Mouse (Mus musculus) gastrocnemius, postnatal 14 days (tissue): ENCODE data around the gene Kctd15. TPM values are rescaled to one million over a fixed set of nuclear protein-coding genes. Genes with fewer than 3 reads are reported as not detected.

Experiments
- DNase-seq: peaks from one replicate; pipeline ENCODE4 v3.0.0; 2021; ENCODE audit warnings: mixed read lengths
- intact Hi-C: fragments of 180-260 bp; cut with DNase I; formaldehyde crosslinking; loops from one replicate; pipeline ENCODE4 v1.15.1; 2025; ENCODE audit warnings: low total_unique reads
- long read RNA-seq, 2 experiments: library from polyadenylated mRNA; stranded (forward); transcript quantifications; one replicate each; pipeline ENCODE4 v2.0.0; 2021
- total RNA-seq, 2 experiments: library from RNA; stranded (reverse); gene quantifications; 2 replicates each; pipeline ENCODE4 v1.2.3; 2021

Kctd15 gene
- 10 to 100 TPM; 22.2 to 32.6 TPM for total RNA-seq
- long read RNA-seq, experiment 1, partial matches to known transcripts = 0 of 14 reads
- long read RNA-seq, experiment 1, other reads (novel, unspliced or antisense) = 11 of 14 reads
- long read RNA-seq, experiment 2, partial matches to known transcripts = 5 of 22 reads
- long read RNA-seq, experiment 2, other reads (novel, unspliced or antisense) = 13 of 22 reads

GRCm38 (mm10) chr7:34656632-34657031 is at the start of gene Kctd15:
Kctd15 (minus strand) TSS chr7:34656732.
- no peak for DNase-seq
- intact Hi-C loops = no loop called here

DNA sequence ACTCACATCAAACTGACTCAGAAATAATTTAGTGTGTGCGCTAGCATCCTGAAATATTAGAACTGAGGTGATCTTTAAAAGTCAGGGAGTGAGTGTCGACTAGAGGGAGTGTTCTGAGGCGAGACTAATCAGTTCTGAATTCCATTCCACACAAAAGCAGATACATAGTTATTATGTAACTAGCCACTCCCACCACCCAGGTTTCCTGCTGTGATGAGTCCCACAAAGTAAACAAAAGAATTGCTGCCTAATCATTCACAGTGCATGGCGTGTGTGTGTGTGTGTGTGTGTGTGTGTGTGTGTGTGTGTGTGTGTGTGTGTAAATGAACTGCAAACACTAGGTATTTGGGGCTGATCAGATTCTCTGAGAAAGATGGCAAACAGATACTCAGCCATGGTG is 47.9 kb upstream of the Kctd15 start:
- intact Hi-C loops = no loop called here
- DNase-seq = no peak

- no peak for DNase-seq
- intact Hi-C loops = no loop called here
Observed at GRCm38 (mm10) chr7:34703437-34703836, 46.9 kb upstream of the Kctd15 start.

GRCm38 (mm10) chr7:34702718-34703351 is 46.3 kb upstream of the Kctd15 start:
- intact Hi-C loops = no loop called here
- peak; percentile 31 for DNase-seq

GRCm38 (mm10) chr7:34699888-34700287 is 43.4 kb upstream of the Kctd15 start:
- DNase-seq = no peak
- intact Hi-C loops = no loop called here

DNA sequence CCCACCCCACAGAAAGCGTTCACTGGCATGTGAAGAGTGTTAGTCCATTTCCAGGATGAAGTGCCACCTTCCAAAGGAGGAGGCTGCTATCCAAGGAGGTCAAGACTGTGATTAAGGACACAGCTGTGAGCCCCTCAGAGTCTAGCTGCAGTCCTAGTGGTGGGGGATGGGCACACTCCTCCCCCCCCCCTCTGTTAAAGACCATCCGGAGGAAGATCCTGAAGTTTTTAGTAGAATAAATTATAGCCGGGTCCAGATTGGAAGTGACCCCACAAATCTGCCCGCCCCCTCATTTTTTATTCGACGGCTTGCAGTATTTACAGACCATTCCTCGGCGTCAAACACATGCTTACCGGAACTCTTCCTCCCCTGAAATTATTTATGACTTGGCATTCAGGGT is 41.7 kb upstream of the Kctd15 start:
- no peak for DNase-seq
- intact Hi-C loops = no loop called here

DNA sequence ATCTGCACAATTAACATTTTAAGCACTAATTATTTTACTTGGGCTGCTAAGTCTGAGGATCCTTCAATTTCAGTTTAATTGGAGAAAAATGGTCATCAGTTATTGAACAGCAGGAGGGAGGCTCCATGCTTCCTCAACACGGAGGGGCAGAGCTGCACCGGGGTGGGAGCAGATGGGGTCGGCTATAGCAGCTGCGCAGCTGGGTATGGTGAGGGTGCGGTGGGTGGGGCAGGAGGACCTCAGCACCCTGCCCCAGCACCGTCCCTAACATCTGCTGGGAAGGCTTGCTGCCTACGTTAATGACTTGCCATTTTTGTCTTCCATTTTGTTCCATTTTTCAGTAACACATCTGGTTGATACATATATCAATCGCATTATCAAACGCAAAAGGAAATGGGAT is 39.6 kb upstream of the Kctd15 start:
- no peak for DNase-seq
- intact Hi-C loops = no loop called here

- intact Hi-C loops = no loop called here
Observed at GRCm38 (mm10) chr7:34694898-34695297, 38.4 kb upstream of the Kctd15 start.

DNA sequence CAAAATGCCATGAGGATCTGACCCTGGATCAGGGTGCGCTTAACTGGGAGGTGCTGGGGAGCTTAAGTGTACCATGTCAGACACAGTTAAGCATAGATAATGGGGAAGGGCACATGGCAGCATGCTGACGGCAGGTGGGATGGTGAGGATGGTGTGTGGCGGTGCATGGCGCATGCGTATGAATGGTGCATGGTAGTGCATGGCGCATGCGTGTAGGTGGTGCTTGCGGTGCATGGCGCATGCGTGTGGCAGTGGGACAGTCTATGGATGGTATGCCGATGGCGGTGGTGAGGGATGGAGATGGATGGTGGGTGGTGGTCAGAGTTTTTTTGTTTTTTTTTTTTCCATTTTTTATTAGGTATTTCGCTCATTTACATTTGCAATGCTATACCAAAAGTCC is 37.4 kb upstream of the Kctd15 start:
- intact Hi-C loops = no loop called here
- no peak for DNase-seq

More at GRCm38 (mm10) chr7:34694898-34695297, 38.4 kb upstream of the Kctd15 start:
- DNase-seq = no peak

DNA sequence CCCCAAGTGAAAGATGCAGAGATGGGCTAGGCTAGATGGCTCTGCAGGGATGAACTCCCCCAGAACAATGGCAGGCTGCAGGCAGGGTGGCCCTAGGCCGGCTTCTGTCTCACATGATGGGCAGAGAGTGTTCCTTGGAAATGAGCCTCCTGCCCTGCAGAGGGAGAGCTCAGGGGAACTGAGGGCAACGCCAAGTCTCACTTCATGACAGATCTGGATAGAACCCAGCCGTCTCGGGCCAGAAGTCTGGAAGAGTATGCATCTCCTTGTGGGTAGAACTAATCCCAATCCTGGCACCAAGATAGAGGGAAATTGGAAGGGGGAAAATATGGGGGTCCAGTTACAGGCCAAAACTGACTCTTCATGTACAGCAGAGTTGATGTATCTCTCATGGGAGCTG is 36.5 kb upstream of the Kctd15 start:
- DNase-seq = no peak
- intact Hi-C loops = no loop called here

GRCm38 (mm10) chr7:34690111-34690510 is 33.6 kb upstream of the Kctd15 start:
- intact Hi-C loops = no loop called here
- DNase-seq = no peak

GRCm38 (mm10) chr7:34689028-34689427 is 32.5 kb upstream of the Kctd15 start:
- intact Hi-C loops = no loop called here
- no peak for DNase-seq

- intact Hi-C loops = no loop called here
Observed at GRCm38 (mm10) chr7:34685801-34686200, 29.3 kb upstream of the Kctd15 start.

DNA sequence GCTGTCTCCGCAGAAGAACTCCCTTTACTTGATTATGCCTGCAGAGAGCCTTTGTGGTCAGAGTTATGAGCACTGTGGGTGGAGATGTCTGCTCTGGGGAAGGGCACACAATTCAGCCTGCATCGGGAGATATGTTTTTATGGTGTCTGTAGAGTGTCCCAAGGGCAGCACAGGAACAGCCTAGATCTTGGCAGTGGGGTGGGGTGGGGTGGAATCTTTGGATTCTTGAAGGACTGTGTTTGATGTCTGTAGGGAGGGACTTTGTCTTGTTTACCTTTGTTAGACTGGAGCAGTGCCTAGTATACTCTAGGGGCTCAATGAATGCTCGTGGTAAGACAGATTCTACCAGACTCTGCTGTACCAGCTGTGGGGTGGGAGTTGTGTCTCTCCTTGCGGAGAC is 28.6 kb upstream of the Kctd15 start:
- intact Hi-C loops = no loop called here
- no peak for DNase-seq

More at GRCm38 (mm10) chr7:34685801-34686200, 29.3 kb upstream of the Kctd15 start:
- DNase-seq = no peak

DNA sequence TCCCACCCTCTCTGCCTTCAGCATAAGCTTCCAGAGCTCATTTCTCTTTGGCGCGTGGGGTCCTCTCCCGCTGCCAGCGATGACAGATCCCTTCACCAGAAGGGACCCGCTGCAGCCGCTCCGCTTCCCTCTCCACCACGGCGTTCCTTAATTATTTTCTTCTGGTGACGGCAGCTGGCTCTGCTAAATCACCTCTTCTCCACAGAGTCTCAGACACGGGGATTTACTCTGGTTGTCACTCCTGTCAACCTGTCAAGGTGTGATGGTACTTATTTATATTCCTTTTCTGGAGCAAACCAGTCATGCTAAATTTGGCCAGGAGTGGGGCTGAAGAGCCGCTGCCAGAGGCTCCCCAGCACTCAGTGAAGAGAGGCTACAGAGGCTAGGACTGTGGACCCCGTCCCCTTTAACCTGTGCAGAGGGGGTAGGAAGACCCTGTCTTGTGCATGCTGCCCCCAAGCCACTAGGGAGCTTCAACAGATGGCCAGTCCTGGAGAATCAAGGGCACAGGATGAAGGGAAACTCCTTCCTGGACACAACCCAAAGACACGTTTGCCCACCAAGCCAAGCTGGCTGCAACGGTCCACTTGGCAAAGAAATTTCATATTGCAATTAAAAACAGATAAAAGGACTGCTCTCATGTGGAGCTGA is 24.4 kb upstream of the Kctd15 start:
- no peak for DNase-seq
- intact Hi-C loops = no loop called here

GRCm38 (mm10) chr7:34679886-34680285 is 23.4 kb upstream of the Kctd15 start:
- DNase-seq = no peak
- intact Hi-C loops = loop anchor here (5.0 to 10.0 kb wide), 2 partner anchors 345 to 492 kb away; no protein-coding TSS in a partner anchor

DNA sequence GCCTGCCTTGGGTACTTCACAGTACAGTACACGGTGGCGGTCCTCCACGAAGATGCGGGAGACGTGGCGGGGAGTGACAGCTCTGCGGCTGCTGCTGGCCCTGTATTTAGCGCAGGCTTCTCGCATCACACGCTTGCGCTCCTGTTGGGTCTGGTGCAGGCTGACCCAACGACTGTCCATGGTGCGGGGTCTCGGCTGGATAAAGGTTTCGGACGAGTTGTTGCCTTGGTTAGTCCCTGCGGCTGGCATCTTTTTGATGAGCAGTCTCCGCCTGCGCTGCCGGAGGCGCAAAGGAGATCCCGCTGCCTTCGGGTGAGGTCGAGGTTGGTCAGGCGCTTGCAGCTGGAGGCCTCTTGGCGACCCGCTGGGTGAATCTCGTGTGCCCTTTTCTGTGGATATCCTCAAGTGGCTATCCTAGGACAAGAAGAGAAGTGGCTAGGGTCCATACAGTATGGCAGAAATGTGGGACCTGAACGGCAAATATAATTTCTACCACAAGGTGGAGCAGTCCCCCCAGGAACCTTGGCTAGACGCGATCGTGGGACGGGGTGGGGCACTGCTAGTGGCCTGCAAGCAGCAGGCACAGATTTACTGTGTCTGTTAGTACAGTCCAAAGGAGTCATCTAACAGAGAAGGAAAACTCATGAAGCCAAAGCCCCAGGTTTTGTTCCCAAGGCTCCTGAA is 19.4 kb upstream of the Kctd15 start:
- intact Hi-C loops = loop anchor here (2.0 to 10.0 kb wide), 3 partner anchors 43 to 496 kb away; no protein-coding TSS in a partner anchor
- peak; percentile 79 for DNase-seq

- DNase-seq = no peak
Observed at GRCm38 (mm10) chr7:34675120-34675790, 18.7 kb upstream of the Kctd15 start.

GRCm38 (mm10) chr7:34672916-34673315 is 16.4 kb upstream of the Kctd15 start:
- intact Hi-C loops = loop anchor here (2.0 to 10.0 kb wide), 3 partner anchors 61 to 352 kb away; no protein-coding TSS in a partner anchor
- DNase-seq = no peak

More at GRCm38 (mm10) chr7:34675120-34675790, 18.7 kb upstream of the Kctd15 start:
- intact Hi-C loops = loop anchor here (5.0 to 10.0 kb wide), 2 partner anchors 350 to 497 kb away; no protein-coding TSS in a partner anchor
